Mouse (Mus musculus) neutrophil, adult 59 days (primary cell): ENCODE data around the gene Tecrl. TPM values are rescaled to one million over a fixed set of nuclear protein-coding genes. Genes with fewer than 3 reads are reported as not detected.

ENCODE experiments used
- total RNA-seq, 2 experiments: library from RNA; stranded (reverse); gene quantifications; 1 replicate in 1 of 2; 2 replicates in 1 of 2; pipeline ENCODE4 v1.2.4; 2023

Gene Tecrl
- total RNA-seq: not detected

DNA sequence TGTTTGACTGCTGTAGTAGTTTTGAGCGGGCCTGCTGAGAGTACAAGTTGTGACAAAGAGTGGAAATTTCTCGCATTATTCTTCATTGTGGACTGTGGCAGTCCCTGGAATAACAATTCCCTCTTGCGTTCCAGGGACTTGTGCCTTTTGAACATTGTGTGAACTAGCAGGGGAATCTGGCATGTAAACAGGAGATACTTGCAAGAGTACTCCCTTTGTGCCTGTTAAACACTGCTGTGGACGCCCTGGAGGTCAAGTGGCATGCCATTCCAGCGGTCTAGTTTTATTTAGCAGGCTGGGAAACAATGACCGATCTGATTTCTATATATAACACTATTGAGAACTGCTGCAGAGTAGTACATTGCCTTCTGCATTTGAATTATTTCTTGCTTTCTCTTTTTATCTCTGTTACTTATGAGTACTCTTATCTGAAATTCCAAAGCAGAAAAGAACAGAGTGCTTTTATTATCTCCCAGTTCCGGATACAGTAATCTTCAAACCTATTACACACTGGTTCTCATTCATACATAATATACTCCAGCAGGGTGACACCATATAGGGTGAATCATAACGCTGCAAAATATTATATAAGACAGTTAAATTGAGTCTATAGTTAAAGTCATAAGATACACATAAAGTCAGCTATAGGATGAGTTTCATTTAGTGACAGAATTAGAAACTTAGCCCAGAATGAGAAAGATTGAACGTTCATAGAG is at the start of gene Tecrl:
TSS of gene Tecrl (minus strand) at position 350 of the 716 bp plus-strand sequence.

